Mouse (Mus musculus) CH12.LX (cell line): ENCODE data around the gene Col24a1.
A peak's percentile ranks its signal among the peaks of the same experiment; 100 is the strongest.

Experiments used
- ELF1 ChIP-seq: IDR thresholded peaks from 2 replicates; pipeline ENCODE4 v1.6.1; 2014; ENCODE audit warnings: low read depth, mild to moderate bottlenecking, inconsistent platforms, low read length, improper control_type of control experiment
- EP300 ChIP-seq: IDR thresholded peaks from 2 replicates; pipeline ENCODE4 v1.6.1; 2011; ENCODE audit warnings: low read length, improper control_type of control experiment
- JUN ChIP-seq: IDR thresholded peaks from 2 replicates; pipeline ENCODE4 v1.6.1; 2011; ENCODE audit warnings: low read depth, mild to moderate bottlenecking, low read length, improper control_type of control experiment, moderate library complexity; ENCODE audit not compliant: insufficient read depth
- MAX ChIP-seq: IDR thresholded peaks from 2 replicates; pipeline ENCODE4 v1.6.1; 2011; ENCODE audit warnings: low read length, improper control_type of control experiment
- MEF2A ChIP-seq: IDR thresholded peaks from 2 replicates; pipeline ENCODE4 v1.6.1; 2014; ENCODE audit warnings: low read depth, mild to moderate bottlenecking, inconsistent platforms, low read length, improper control_type of control experiment, borderline replicate concordance
- NELFE ChIP-seq: IDR thresholded peaks from 2 replicates; pipeline ENCODE4 v1.6.1; 2011; ENCODE audit warnings: low read depth, low read length, improper control_type of control experiment
- POLR2A ChIP-seq: IDR thresholded peaks from 2 replicates; pipeline ENCODE4 v1.6.1; 2011; ENCODE audit warnings: low read depth, mild to moderate bottlenecking, improper control_type of control experiment, low read length
- TBP ChIP-seq: conservative IDR thresholded peaks from 2 replicates; pipeline ENCODE4 v1.6.1; 2011; ENCODE audit warnings: low read depth, low read length, improper control_type of control experiment

GRCm38 (mm10) chr3:145575743-145576481 lies 283.6 kb downstream of the Col24a1 start, which contains the start of gene Znhit6:
- TF ChIP-seq POLR2A: peak; percentile 98
- TF ChIP-seq JUN: no peak
- TF ChIP-seq MAX: peak; percentile 98
- peak; percentile 73; the same call in 1 of the 2 replicates for TF ChIP-seq MEF2A
- TF ChIP-seq TBP: peak; percentile 90
- TF ChIP-seq EP300: no peak
- TF ChIP-seq ELF1: peak; percentile 88
- TF ChIP-seq NELFE: peak; percentile 94
